Mouse (Mus musculus) forebrain, embryonic 12.5 days (tissue): ENCODE measurements around the gene Oxtr. TPM values are rescaled to one million over a fixed set of nuclear protein-coding genes. Genes with fewer than 3 reads are reported as not detected.

Source experiments
- ATAC-seq: fragments of 200-750 bp; cut with Nextera tagmentation; 2 replicates; pipeline ENCODE4 v1.8.0; 2017; ENCODE audit warnings: moderate TSS enrichment; ENCODE audit not compliant: low FRiP score
- H3K27ac ChIP-seq: fragments of 300-500 bp; sonication (generic); 2 replicates; pipeline ENCODE4 v1.5.1; 2016; ENCODE audit warnings: mild to moderate bottlenecking
- H3K27me3 ChIP-seq: fragments of 300-500 bp; sonication (generic); 2 replicates; pipeline ENCODE4 v1.6.1; 2016; ENCODE audit warnings: mild to moderate bottlenecking
- H3K36me3 ChIP-seq: fragments of 300-500 bp; sonication (generic); replicated peaks from 2 replicates; pipeline ENCODE4 v1.6.1; 2016; ENCODE audit warnings: mild to moderate bottlenecking
- H3K4me1 ChIP-seq: fragments of 300-500 bp; sonication (generic); 2 replicates; pipeline ENCODE4 v1.6.1; 2016
- H3K4me2 ChIP-seq: fragments of 300-500 bp; sonication (generic); 2 replicates; pipeline ENCODE4 v1.6.1; 2016; ENCODE audit warnings: mild to moderate bottlenecking, moderate library complexity
- H3K4me3 ChIP-seq: fragments of 300-500 bp; sonication (generic); replicated peaks from 2 replicates; pipeline ENCODE4 v1.5.1; 2016; ENCODE audit warnings: mild to moderate bottlenecking
- H3K9ac ChIP-seq: fragments of 300-500 bp; sonication (generic); 2 replicates; pipeline ENCODE4 v1.6.1; 2016; ENCODE audit warnings: mild to moderate bottlenecking
- H3K9me3 ChIP-seq: fragments of 300-500 bp; sonication (generic); 2 replicates; pipeline ENCODE4 v1.6.1; 2016
- WGBS: fragments of 180-500 bp; shearing (Covaris S2); methylation state at CpG from one replicate; pipeline ENCODE4 v1.1.7; 2016; 5-methylcytosine and 5-hydroxymethylcytosine counted together
- polyA plus RNA-seq: library from polyadenylated mRNA; unstranded; fragments of >200 nt; fragmentation: Nextera tagmentation; extraction: Ambion mirVana; gene quantifications from 2 replicates; pipeline ENCODE4 v1.2.1, GENCODE M21; 2016

Gene Oxtr
- 0.23 and 0.26 TPM in 2 replicates for polyA plus RNA-seq

DNA sequence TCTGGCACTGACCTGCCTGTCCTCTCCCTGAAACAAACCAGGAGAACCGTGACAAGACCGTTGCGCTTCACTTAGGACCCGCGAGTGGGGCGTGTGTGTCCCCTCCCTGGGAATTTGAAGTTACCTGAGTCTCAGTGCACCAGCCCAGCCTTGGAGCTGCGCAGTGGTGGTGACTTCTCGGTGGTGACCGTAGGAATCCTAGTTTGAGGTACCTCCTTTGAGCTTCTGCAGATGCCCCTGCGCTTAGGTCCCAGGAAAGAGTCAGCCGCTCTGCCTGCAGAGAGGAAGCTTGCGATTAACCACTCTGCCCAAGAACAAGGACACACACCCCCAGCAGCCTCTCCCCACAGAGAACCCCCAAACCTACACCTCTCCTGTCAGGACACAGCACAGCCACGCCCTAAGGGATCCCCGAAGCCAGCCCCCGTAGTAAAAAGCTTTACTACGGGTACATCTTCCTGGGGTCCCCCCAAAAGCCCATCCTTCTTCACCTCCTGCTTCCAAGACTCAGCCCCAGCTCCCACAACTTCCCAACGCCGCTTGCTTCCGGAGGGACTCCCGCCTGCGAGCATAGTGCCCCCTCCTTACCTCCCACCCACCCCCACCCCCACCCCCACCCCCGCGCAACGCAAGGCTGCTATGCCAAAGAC, at the start of gene Oxtr:
Gene Oxtr (minus strand): TSS at position 34 of the 650 bp plus-strand sequence.
- H3K9me3 ChIP-seq = no peaks in the 10 kb centered on the region

DNA sequence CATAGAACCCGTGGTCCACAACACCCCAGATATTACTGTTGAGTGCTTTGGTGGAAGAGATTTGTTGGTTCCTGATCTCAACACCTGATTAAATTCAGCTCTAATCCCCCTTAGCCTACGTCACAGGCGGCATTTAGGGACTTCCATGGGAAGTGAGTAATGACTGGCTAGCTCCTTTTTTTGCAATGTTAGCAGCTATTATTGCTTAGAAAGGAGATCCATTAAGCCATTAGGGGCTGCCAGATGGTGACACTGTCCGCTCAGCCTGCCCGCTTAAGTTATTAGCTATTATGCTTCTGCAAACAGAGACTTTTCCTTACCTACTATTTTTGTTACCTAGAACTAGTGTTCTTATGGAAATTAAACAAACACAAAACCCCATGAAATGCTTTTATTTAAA, 35.7 kb upstream of the Oxtr start:
- ATAC-seq = 0 out of 2 replicates have a peak, but pooled peaks have one; percentile 27
- H3K4me2 ChIP-seq = no peak overlapping the region
- WGBS = 61% methylated on average over 5 of the region's 5 CpGs
- H3K9me3 ChIP-seq = no peaks in the 10 kb centered on the region
- H3K27me3 ChIP-seq = no peaks in the 10 kb centered on the region
- no peak overlapping the region for H3K9ac ChIP-seq
- no peak overlapping the region for H3K27ac ChIP-seq
- no peak overlapping the region for H3K4me3 ChIP-seq
- 0 out of 2 replicates have a peak, but pooled peaks cover 6% of the 10 kb centered on the region for H3K4me1 ChIP-seq
- H3K36me3 ChIP-seq = no peaks in the 10 kb centered on the region

More for the DNA sequence above, at the start of gene Oxtr:
- peak; percentile 6; the same call in 1 of the 2 replicates for ATAC-seq
- Histone ChIP-seq H3K4me3 (peak within 1 kb of the TSS; percentile 41), H3K9ac (peak within 1 kb of the TSS; percentile 56), H3K4me2 (peak within 1 kb of the TSS; percentile 69), H3K36me3 (no peaks in the 10 kb centered on the region), H3K4me1 (peaks cover 22% of the 10 kb centered on the region), H3K27me3 (peaks cover 67% of the 10 kb centered on the region), H3K27ac (no peak within 1 kb of the TSS)
- 8% methylated on average over 24 of the region's 24 CpGs for WGBS

DNA sequence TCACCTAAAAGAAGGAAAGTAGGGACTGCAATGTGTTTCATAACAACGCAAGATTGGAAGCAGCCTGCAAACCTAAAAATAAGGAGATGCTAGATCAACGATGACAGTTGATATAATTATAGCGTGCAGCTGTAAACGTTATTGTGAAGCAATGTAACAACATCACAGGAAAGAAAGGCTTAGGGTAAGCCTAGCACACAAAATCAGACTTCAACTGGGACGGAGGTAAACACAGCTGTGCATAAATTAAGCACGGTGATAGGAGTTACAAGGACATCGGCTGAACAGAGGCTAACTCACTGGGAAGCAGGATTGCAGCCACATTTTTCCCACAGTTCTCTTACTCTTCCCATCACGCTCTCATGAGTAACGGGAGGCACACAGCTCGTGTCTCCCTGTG, 34.7 kb upstream of the Oxtr start:
- Histone ChIP-seq H3K27ac (no peak overlapping the region), H3K9ac (no peak overlapping the region), H3K36me3 (no peaks in the 10 kb centered on the region), H3K4me1 (0 out of 2 replicates have a peak, but pooled peaks cover 6% of the 10 kb centered on the region), H3K4me2 (no peak overlapping the region), H3K4me3 (no peak overlapping the region), H3K9me3 (no peaks in the 10 kb centered on the region), H3K27me3 (no peaks in the 10 kb centered on the region)
- WGBS = 54% methylated on average over 10 of the region's 10 CpGs
- ATAC-seq = 0 out of 2 replicates have a peak, but pooled peaks have one; percentile 41

DNA sequence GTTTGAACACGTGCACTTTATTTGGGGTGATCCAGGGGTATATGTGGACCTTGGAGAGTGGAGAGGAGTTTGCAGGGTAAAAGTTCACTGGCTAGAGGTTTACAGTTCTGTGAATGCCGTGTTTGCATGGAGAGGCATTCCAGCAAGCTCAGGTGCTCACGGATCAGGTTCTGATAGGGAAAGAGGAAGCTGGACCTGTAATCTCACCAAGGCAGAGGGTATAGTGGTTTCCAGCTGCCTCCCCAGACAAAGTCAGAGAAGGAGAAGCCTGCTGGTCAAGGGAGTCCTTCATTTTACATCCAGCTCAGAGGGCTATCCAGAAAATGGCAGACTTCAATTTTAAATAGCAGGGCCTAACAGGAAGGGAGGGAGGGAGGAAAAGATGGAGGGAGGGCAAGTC, 28.2 kb upstream of the Oxtr start:
- Histone ChIP-seq H3K27ac (no peak overlapping the region), H3K4me2 (no peak overlapping the region), H3K36me3 (no peaks in the 10 kb centered on the region), H3K4me1 (peaks cover 11% of the 10 kb centered on the region), H3K27me3 (0 out of 2 replicates have a peak, but pooled peaks cover 5% of the 10 kb centered on the region), H3K4me3 (no peak overlapping the region), H3K9me3 (no peaks in the 10 kb centered on the region), H3K9ac (no peak overlapping the region)
- 82% methylated on average over 3 of the region's 3 CpGs for WGBS
- ATAC-seq = no peak

DNA sequence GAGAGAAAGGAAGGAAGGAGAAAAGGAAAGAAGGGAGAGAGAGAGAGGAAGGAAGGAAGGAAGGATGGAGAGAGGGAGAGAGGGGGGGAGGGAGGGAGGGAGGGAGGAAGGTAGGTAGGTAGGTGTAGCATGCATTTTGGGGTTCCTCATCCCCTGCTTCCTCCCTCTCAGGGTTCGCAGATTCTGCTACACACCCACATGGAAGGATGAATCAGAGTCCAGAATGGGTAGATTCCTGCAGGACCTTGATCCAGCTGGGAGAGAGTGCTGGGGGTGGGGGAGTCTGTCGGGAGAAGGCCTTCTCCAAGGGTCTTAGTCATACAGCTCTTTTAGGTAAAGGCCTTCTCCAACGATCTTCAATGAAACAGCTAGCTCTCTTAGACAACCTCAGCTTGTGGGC, 27.8 kb upstream of the Oxtr start:
- WGBS = 76% methylated on average over 3 of the region's 3 CpGs
- Histone ChIP-seq H3K27me3 (0 out of 2 replicates have a peak, but pooled peaks cover 5% of the 10 kb centered on the region), H3K36me3 (no peaks in the 10 kb centered on the region), H3K9me3 (no peaks in the 10 kb centered on the region), H3K4me1 (peaks cover 11% of the 10 kb centered on the region), H3K4me2 (no peak overlapping the region), H3K27ac (no peak overlapping the region), H3K4me3 (no peak overlapping the region), H3K9ac (no peak overlapping the region)
- no peak for ATAC-seq

DNA sequence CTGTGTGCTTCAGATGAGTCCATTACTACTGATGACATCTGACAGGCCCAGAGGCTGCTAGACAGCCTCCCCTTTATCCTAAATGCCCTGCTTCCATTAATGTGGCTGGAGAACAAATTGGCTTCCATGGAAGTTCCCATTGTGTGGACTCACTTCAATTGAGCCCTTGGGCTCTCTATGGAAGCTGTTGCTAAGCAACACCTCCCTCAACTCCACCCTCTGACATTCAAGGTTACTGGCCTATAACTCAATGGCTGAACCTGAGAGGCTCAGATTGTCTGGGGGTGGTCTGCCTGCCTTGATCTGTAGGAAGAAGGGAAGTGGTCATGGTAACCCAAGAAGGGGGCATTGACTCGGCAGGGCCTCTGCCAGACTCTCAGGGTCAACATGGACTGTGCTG, 26.8 kb upstream of the Oxtr start:
- Histone ChIP-seq H3K9ac (no peak overlapping the region), H3K9me3 (no peaks in the 10 kb centered on the region), H3K27me3 (0 out of 2 replicates have a peak, but pooled peaks cover 5% of the 10 kb centered on the region), H3K4me3 (no peak overlapping the region), H3K27ac (no peak overlapping the region), H3K36me3 (no peaks in the 10 kb centered on the region), H3K4me2 (no peak overlapping the region), H3K4me1 (peaks cover 11% of the 10 kb centered on the region)
- WGBS = 4% methylated on average over 1 of the region's 1 CpGs
- peak; percentile 75 for ATAC-seq

DNA sequence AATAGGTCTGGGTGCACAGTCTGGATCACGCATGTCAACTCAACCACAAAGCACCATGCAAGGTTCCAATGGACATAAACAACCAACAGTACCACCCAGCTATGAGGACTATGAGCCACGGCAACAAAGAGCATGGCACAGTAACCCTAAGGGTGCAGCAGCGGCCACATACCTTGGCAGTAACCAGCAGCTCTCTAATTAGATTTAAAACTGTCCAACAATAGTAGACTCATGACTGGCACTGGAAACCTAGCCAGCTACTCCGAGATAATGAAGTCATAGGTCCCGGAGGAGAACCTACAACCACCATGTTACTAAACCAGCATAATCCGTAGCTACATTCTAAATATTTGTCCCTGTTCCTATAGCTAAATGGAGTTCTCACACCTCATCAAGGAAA, 24.8 kb upstream of the Oxtr start:
- H3K4me1 ChIP-seq = peaks cover 20% of the 10 kb centered on the region
- no peak overlapping the region for H3K4me3 ChIP-seq
- no peaks in the 10 kb centered on the region for H3K36me3 ChIP-seq
- H3K9me3 ChIP-seq = no peaks in the 10 kb centered on the region
- no peak overlapping the region for H3K9ac ChIP-seq
- WGBS = 90% methylated on average over 6 of the region's 6 CpGs
- H3K27me3 ChIP-seq = 0 out of 2 replicates have a peak, but pooled peaks cover 5% of the 10 kb centered on the region
- no peak overlapping the region for H3K4me2 ChIP-seq
- no peak overlapping the region for H3K27ac ChIP-seq
- ATAC-seq = no peak

DNA sequence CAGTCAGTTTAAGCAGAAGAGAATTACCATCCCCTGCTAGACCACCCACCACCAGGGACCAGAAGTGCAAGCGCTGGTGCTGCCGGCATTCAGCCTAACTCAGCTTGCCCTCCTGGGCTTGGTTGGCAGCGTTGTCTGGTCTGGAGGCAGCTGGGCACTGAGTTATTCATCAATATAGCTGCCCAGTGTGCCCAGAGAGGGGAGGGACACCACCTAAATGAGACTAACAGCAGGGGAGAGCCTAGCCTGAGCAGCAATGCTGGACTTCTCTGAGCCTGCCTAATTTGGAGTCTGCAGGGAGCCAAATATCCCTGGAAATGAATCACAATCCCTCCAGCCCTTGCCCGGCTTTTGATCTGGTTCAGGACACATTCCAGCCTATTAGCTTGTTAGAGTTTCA, 20.6 kb upstream of the Oxtr start:
- Histone ChIP-seq H3K9ac (no peak overlapping the region), H3K27me3 (no peaks in the 10 kb centered on the region), H3K4me1 (peaks cover 9% of the 10 kb centered on the region), H3K4me2 (no peak overlapping the region), H3K4me3 (no peak overlapping the region), H3K9me3 (no peaks in the 10 kb centered on the region), H3K36me3 (no peaks in the 10 kb centered on the region), H3K27ac (no peak overlapping the region)
- WGBS = 7% methylated on average over 4 of the region's 4 CpGs
- ATAC-seq = no peak

DNA sequence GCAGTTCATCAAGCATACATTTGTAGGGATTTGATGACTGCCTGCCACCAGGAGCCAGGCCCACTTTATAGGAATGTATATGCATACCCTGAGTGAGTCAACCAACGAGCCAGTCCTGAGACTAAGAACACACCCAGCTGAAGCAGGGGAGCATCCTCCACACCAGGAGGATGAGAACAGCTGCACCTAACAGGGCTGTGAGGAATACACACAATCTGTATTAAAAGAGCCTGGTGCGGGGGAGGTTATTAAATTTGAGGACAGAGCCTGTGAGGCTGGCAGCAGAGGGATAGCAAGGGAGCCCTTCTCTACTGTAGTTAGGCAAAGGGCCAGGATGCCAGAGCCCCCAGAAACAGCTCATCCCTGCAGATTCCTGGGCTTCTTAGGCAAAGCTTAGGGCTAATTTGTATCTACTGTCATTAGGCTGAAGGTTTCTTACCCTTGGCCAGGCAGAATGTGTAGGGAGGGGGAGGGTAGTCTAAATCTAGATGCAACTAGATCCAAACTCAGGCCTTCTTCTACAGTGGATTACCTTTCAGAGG, 19.9 kb upstream of the Oxtr start:
- H3K4me2 ChIP-seq = no peak overlapping the region
- H3K36me3 ChIP-seq = no peaks in the 10 kb centered on the region
- H3K27me3 ChIP-seq = no peaks in the 10 kb centered on the region
- H3K4me3 ChIP-seq = no peak overlapping the region
- H3K9me3 ChIP-seq = no peaks in the 10 kb centered on the region
- 50% methylated on average over 2 of the region's 2 CpGs for WGBS
- H3K27ac ChIP-seq = no peak overlapping the region
- no peak overlapping the region for H3K9ac ChIP-seq
- H3K4me1 ChIP-seq = peaks cover 9% of the 10 kb centered on the region
- no peak for ATAC-seq

DNA sequence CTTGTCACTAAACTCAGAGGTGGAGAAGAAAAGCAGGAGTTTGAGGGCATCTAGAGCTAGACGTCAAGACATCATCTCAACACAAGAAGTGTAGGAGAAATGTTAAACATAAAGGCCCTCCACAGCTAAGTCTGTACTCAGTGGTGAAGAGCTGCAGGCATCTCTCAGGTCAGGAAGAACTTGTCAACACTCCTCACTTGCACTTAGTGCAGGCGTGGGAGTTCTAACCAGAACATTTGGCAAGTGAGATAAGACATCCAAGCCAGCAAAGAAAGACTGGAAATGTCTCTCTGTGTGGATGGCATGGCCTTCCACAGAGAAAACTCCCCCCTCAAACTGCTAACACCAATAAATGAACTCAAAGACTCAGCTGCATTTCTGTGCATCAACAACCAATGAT, 17.9 kb upstream of the Oxtr start:
- Histone ChIP-seq H3K9ac (no peak overlapping the region), H3K4me2 (no peak overlapping the region), H3K27ac (no peak overlapping the region), H3K9me3 (no peaks in the 10 kb centered on the region), H3K36me3 (no peaks in the 10 kb centered on the region), H3K4me1 (peaks cover 9% of the 10 kb centered on the region), H3K27me3 (no peaks in the 10 kb centered on the region), H3K4me3 (no peak overlapping the region)
- WGBS = 91% methylated on average over 2 of the region's 2 CpGs
- ATAC-seq = no peak

DNA sequence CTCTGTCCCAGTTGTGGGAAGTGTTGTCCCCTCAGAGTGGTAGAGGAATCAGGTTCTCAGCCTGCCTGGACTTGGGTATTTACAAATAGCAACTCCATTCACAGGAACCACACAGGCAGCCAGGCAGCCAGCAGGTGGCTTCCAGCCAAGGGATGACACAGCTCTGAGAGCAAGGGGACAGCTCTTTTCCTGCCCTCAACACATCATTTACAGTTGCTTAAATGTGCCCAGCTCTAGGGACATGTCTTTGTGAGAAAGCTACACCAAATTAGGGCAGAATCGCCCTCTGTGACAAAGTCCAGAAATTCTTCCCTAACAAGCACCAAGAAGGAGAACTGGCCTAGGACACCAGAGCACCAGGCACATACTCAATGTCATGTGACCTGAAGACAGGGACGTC, 11.4 kb upstream of the Oxtr start:
- no peak for ATAC-seq
- WGBS = 76% methylated on average over 2 of the region's 2 CpGs

DNA sequence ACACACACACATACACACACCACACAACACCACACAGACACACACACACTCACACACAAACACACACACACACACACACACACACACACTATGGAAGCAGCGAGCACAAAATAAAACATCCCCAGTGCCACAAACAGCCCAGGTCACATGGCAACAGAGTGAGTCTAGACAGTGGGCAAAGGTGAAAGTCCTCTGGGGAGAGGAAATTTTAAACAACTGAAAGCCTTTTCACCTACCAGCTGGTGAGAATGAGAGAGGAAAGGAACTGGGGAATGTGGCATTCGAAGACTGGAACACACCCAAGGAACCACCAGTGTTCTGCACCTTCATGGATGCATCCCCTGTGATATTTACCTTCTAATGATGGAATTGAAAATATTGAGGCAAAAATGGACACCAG, 9.7 kb upstream of the Oxtr start:
- no peak for ATAC-seq
- no peaks in the 10 kb centered on the region for H3K27me3 ChIP-seq
- no peak overlapping the region for H3K4me2 ChIP-seq

More for the DNA sequence above, 11.4 kb upstream of the Oxtr start:
- Histone ChIP-seq H3K4me3 (no peak overlapping the region), H3K4me1 (no peaks in the 10 kb centered on the region), H3K9ac (no peak overlapping the region), H3K27ac (no peak overlapping the region), H3K9me3 (no peaks in the 10 kb centered on the region), H3K27me3 (no peaks in the 10 kb centered on the region), H3K4me2 (no peak overlapping the region), H3K36me3 (no peaks in the 10 kb centered on the region)

DNA sequence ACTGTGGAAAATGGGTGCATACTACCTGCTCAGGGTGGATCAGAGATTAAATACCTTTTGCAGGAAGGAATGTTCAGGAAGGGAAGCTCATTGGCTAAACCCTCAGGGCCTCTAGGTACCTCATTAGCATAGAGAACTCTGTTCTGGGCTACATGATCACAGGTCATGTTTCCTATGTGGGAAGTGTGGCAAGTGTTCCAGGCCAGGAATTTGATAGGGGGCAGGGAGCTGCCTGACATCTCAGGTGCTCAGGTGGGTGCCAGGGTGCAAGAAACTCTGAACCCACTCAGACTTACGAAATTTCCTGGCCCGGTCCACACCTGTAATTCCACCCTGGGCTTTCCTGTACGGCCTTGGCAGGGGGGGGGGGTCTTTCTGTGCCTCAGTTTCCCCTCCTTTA, 9.0 kb upstream of the Oxtr start:
- Histone ChIP-seq H3K4me2 (no peak overlapping the region), H3K4me3 (no peak overlapping the region), H3K27ac (no peak overlapping the region), H3K4me1 (no peaks in the 10 kb centered on the region; the same call in 1 of the 2 replicates), H3K27me3 (no peaks in the 10 kb centered on the region), H3K9ac (no peak overlapping the region), H3K9me3 (no peaks in the 10 kb centered on the region), H3K36me3 (no peaks in the 10 kb centered on the region)
- ATAC-seq = no peak
- WGBS = 79% methylated on average over 3 of the region's 3 CpGs

More for the DNA sequence above, 9.7 kb upstream of the Oxtr start:
- WGBS = 82% methylated on average over 2 of the region's 2 CpGs
- Histone ChIP-seq H3K36me3 (no peaks in the 10 kb centered on the region), H3K27ac (no peak overlapping the region), H3K9me3 (no peaks in the 10 kb centered on the region), H3K9ac (no peak overlapping the region), H3K4me3 (no peak overlapping the region), H3K4me1 (no peaks in the 10 kb centered on the region; the same call in 1 of the 2 replicates)
